Mouse (Mus musculus) c-Kit-positive CD71-positive TER-119-positive erythroid progenitor cells, embryonic 14.5 days (primary cell): ENCODE measurements around the gene Lmf1.
A peak's percentile ranks its signal among the peaks of the same experiment; 100 is the strongest.

Experiments
- DNase-seq: peaks from one replicate; pipeline ENCODE4 v3.0.0-alpha.2; 2013; ENCODE audit warnings: low spot score

Lmf1 gene

GRCm38 (mm10) chr17:25568206-25568605 is 10.7 kb upstream of the Lmf1 start:
- no peak for DNase-seq

GRCm38 (mm10) chr17:25568880-25569279 is 10.0 kb upstream of the Lmf1 start:
- DNase-seq: no peak

- no peak for DNase-seq
Observed at GRCm38 (mm10) chr17:25569833-25570647, 8.8 kb upstream of the Lmf1 start.

GRCm38 (mm10) chr17:25570648-25571452 is 8.0 kb upstream of the Lmf1 start, which contains the start of gene Sox8:
Gene Sox8, minus strand, starts transcription at chr17:25570686.
- DNase-seq: no peak

DNA sequence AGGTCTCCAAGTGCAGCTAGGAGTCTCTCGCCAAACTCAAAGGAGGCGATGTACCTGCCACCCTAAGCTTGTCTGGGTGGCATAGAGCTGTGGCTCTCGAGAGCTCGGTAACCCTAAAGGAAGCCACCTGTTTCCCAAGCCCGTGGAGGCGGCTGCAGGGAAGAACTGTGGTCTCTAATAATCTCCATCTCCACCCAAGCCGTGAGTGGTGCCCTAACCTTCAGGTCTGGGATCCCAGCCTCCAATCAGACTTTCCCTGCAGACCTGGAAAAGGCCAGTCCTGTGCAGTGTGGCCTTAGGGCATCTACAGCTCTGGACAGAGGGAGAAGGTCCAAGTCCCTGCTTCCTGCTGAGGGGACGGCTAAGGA is 7.4 kb upstream of the Lmf1 start:
- no peak for DNase-seq

DNA sequence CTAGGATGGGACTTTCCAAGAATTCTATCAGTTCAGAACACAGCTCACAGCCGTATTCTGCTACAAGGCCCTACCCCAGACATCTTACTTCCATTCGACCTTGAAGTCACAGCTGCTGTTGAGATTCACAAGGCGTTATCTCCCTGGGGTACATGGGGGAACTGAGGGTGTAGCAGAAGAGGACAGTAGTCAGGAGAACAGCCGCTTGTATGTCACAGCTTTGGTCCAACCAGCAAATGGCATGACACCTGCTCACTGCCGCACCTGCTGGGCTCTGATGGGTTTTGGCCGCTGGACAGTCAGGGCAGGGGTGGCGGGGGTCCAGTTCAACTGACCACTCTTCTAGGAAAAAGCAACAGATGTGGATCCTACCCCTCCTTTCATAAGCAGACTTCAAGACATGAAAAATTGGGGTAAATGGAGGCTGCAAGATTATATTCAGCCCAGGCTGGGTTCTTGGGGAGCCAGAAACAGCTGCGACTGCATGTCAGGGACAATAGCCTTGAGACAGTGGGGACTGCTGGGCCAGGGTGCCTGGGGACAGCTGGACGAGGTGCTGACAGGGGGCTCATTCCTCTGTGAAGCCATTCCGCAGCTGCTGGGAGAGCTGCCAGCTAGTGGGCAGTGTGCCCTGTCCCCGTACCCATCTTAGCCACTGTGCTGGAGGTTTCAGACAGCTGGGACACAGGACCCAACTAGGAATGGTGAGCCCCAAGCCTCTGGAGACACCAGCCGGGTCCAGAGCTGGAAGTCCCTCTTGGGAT is 3.5 kb upstream of the Lmf1 start:
- DNase-seq: no peak

GRCm38 (mm10) chr17:25576034-25576433 is 2.9 kb upstream of the Lmf1 start:
- no peak for DNase-seq

- DNase-seq: no peak
Observed at GRCm38 (mm10) chr17:25577263-25577662, 1.6 kb upstream of the Lmf1 start.

DNA sequence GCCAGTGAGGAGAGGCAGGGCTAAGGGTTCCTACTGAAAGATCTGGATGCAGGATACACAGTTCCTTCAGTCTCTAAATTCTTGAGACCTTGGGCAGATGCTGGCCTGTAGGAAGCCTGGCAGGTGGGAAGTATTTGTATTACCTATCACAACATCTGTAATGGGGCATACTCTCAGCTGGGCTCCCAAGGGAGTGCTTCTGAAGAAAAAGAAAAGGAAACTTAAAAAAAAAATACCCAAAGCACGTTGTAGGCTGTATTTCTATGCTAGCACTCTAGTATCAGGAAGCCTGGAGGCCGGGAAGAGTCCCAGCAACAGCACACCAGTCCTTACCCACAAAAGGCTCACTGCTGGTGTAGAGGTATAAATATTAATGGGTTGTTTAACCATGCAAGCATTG is 1.2 kb upstream of the Lmf1 start:
- no peak for DNase-seq

- no peak for DNase-seq
Observed at GRCm38 (mm10) chr17:25579332-25580047, 605 bp downstream of the Lmf1 start.

DNA sequence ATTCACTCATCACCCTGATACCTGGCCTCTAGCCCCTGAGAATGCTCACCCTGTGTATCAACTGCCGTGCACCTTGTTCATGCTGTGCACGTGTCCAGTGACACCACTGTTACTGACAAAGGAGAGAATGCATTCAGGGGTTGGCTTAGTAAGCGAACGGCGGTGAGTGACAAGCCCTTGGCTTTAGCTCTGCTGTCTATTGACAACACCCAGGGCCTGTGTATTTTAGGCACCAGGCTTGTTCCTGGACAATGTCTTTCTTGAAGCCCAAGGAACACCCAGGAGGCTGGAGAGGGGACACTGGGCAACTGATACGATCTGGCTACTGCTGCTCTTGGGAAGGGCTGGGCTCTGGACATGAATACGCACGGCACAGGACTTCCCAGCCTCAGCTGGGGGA is 3.2 kb downstream of the Lmf1 start:
- no peak for DNase-seq

GRCm38 (mm10) chr17:25583099-25583498 is 4.2 kb downstream of the Lmf1 start:
- no peak for DNase-seq

GRCm38 (mm10) chr17:25583858-25584257 is 5.0 kb downstream of the Lmf1 start:
- peak; percentile 37 for DNase-seq

DNA sequence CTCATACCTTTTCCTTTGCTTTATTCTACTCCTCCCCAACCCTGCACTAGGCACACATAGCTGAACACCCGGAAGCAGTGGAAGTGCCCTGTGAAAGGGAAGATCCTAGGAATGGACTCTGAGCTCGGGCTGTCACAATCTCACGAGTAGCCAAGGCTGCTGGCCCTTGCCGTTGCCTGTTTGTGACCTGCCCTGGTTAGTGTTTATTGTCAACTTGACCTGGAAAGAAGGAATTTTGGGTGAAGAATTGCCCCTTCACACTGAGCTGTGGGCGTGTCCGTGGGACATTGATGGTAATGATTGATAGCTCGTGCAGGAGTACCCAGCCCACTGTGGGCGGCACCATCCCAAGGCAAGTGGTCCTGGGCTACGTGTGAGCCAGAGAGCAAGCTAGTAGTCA is 5.8 kb downstream of the Lmf1 start:
- no peak for DNase-seq

DNA sequence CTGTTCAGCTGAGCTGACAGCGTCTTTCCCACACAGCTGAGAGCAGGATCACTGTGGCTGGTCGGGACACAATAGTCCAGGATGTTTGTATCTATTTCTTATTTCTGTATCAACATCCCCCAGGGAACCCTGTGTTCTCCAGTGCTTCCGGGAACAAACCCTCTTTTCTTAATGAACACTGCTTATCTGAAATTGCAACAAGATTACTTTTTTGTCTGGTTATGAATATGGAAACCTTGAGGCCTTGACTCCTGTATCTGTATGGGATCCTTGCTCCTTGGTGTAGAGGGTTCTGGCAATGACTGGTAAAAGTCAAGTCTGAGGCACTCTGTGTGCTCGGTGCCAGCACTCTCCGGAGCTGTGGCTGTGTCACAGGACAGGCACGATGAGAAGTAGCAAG is 11.2 kb downstream of the Lmf1 start:
- no peak for DNase-seq

DNA sequence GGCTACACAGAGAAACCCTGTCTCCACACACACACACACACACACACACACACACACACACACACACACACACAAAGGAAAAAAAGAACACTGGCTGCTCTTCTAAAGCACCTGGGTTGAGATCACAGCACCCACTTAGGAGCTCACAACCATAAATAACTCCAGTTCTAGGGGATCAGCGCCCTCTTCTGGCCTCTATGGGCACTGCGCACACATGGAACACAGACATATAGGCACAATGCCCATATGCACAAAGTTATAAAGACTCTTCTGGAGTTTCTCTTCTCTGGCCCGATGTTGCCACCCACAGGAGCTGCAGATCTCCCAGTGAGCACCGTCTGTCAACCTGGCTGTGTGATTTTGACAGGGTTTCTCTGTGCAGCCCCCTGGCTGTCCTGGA is 12.1 kb downstream of the Lmf1 start:
- no peak for DNase-seq

DNA sequence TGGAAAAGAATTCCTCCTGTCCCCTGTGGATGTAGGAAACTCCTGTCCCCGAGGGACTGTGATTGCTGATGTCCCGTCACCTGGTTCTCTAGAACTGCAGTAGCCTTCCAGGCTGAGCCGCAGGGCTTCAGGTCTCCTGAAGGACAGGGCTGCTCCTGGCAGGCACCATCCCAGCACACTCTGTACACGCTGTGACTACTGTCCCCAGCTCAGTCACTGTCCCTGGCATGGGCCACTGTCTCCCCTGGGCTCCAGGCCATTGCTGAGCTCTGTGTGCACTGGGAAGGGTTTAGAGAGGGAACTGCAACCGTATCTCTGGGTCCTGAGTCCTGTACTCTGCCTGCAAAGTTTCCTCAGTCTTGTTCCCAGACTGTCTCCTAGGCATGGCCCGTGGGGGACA is 13.5 kb downstream of the Lmf1 start:
- DNase-seq: no peak

- no peak for DNase-seq
Observed at GRCm38 (mm10) chr17:25593411-25594261, 14.8 kb downstream of the Lmf1 start.

DNA sequence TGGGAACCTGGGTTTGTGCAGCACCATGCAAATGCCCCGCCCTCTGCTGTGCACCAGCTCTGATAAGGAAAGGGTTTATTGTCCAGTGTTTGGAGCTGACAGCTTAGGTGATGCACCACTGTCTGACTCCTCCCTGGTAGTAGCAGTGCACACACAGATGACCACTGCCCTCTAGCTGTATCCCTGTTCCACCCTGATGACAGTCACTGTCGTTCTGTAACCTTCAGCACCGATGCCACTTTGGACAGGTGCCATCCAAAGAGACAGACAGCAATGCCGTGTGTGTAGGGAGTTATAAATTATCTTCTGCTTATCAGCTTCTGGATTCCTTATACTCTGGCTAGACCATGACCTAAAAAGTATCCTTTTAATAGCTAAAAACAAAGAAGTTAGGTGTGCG is 16.6 kb downstream of the Lmf1 start:
- DNase-seq: no peak

DNA sequence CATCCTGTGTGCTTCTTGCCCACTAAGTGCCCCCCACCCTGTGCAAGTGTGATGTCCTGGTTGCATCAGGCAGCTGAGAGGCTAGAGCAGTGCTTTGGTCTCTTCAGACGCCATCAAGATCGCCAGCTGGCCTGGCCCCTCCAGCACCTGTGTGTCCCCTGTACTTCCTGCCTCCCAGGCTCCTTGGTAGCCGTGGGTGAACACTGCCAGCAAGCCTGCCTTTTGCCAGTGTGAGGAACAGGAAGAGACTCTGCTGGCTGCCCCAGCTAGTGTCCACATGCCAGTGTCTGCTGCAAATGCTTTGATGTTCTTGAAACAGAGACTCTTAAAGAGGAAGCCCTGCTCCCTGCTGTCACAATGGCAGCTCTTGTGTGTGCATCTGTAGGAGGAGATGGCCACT is 18.7 kb downstream of the Lmf1 start:
- DNase-seq: no peak

DNA sequence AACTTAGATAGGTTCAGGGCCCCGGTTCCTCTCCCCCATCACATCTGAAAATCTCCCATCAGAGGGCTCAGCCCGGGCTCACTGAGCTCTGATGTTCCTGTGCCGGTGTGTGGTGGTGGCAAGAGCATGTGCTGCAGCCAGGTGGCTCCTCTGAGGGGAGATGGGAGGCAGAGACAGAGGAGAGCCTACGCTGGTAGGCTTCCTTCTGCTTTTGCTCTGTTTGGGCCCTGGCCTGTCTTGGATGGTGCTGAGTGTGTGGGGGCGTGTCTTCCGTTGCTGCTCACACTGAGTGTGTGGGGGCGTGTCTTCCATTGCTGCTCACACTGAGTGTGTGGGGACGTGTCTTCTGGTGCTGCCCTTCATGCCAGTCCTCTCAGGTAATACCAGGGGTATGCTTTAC is 23.5 kb downstream of the Lmf1 start:
- DNase-seq: no peak
